Mouse (Mus musculus): Measurements from ENCODE around the gene Pxylp1.

The Pxylp1 gene

GRCm38 (mm10) chr9:96818822-96819481 lies 73.5 kb downstream of the Pxylp1 start:
- DNase-seq: peak; percentile 24

- DNase-seq: peak; percentile 64
These were observed 74.2 kb downstream of the Pxylp1 start for GRCm38 (mm10) chr9:96818128-96818821.

GRCm38 (mm10) chr9:96811996-96812395 lies 80.5 kb downstream of the Pxylp1 start:
- DNase-seq: no peak

- no peak for DNase-seq
These were observed 92.2 kb downstream of the Pxylp1 start for GRCm38 (mm10) chr9:96800131-96800825.

- no peak for DNase-seq
These were observed 95.2 kb downstream of the Pxylp1 start for GRCm38 (mm10) chr9:96797311-96797710.

GRCm38 (mm10) chr9:96795399-96795928 lies 97.0 kb downstream of the Pxylp1 start:
- DNase-seq: peak; percentile 49

GRCm38 (mm10) chr9:96794601-96795000 lies 97.9 kb downstream of the Pxylp1 start:
- DNase-seq: no peak

GRCm38 (mm10) chr9:96792543-96792942 lies 99.9 kb downstream of the Pxylp1 start:
- no peak for DNase-seq

- no peak for DNase-seq
These were observed 102.0 kb downstream of the Pxylp1 start for GRCm38 (mm10) chr9:96790389-96791007.

GRCm38 (mm10) chr9:96789906-96790305 lies 102.6 kb downstream of the Pxylp1 start:
- no peak for DNase-seq

GRCm38 (mm10) chr9:96787797-96788196 lies 104.7 kb downstream of the Pxylp1 start:
- DNase-seq: no peak

- DNase-seq: no peak
These were observed 106.6 kb downstream of the Pxylp1 start for GRCm38 (mm10) chr9:96785871-96786342.

GRCm38 (mm10) chr9:96785187-96785586 lies 107.3 kb downstream of the Pxylp1 start:
- no peak for DNase-seq

GRCm38 (mm10) chr9:96783667-96784066 lies 108.8 kb downstream of the Pxylp1 start:
- DNase-seq: no peak

- no peak for DNase-seq
These were observed 109.2 kb downstream of the Pxylp1 start for GRCm38 (mm10) chr9:96783258-96783657.

- no peak for DNase-seq
These were observed 110.4 kb downstream of the Pxylp1 start for GRCm38 (mm10) chr9:96782062-96782461.
